Mouse (Mus musculus): Measurements from ENCODE around the gene Cttnbp2nl. TPM values are rescaled to one million over a fixed set of nuclear protein-coding genes. Genes with fewer than 3 reads are reported as not detected.
A peak's percentile ranks its signal among the peaks of the same experiment; 100 is the strongest.

The Cttnbp2nl gene
- polyA plus RNA-seq, 1 experiment from 2014 or later, result 40.1 TPM

DNA sequence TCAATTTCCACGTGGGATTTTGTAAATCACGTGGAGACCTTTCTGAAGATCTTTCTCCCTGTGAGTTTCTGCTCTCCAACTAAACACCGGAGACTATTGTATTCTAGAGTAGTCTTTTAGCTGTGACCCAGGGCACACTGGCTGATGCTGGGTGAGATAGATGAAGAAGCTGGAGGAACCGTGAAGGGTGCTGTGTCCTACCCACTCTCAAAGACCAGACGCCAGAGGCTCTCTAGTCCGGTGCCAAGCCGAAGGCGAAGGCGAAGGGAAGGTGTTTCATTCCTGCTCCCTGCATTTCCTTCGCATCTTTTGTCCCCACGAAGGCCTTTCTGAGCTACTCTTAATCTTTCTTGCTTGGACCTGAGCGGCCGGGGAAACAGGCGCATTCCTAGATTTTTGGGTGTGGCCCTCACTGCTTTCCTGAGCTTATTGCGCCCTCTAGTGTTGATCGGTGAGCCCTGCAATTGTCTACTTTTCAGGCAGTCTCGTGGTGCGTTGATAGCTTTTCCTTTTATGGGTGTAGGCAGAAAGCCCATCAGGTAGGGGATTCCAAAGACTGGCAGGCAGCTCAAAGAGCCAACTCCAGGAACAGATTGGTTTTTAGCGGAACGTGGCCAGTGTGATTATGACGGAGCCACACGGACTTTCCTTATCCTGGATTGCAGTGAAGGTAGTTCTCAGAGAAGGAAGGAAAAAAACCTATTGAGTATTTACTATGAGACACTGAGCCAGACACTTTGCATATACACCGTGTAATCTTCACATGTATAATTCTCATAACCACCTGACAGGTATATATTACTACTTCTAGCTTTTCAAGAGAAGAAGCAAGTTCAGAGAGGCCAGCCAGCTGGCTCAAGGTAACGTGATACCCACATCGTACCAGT lies 5.9 kb upstream of the Cttnbp2nl start:
- H3K9ac ChIP-seq, result peak overlapping the region; percentile 67
- no peaks in the 10 kb centered on the region for H3K27me3 ChIP-seq (replicated peaks)
- H3K36me3 ChIP-seq, result no peaks in the 10 kb centered on the region
- 12% methylated on average over 25 of the region's 25 CpGs for WGBS
- no peaks in the 10 kb centered on the region for H3K9me3 ChIP-seq (replicated peaks)
- H3K27ac ChIP-seq (ENCODE audit: poor library complexity, severe bottlenecking), result 0 out of 2 replicates have a peak overlapping the region, but pooled peaks have one; percentile 10
- ATAC-seq (ENCODE audit: insufficient number of reproducible peaks, low FRiP score), result no peak
- H3K4me2 ChIP-seq, result peak overlapping the region; percentile 67
- peak overlapping the region; percentile 39 for H3K4me3 ChIP-seq
- peaks cover 28% of the 10 kb centered on the region for H3K4me1 ChIP-seq (replicated peaks)

DNA sequence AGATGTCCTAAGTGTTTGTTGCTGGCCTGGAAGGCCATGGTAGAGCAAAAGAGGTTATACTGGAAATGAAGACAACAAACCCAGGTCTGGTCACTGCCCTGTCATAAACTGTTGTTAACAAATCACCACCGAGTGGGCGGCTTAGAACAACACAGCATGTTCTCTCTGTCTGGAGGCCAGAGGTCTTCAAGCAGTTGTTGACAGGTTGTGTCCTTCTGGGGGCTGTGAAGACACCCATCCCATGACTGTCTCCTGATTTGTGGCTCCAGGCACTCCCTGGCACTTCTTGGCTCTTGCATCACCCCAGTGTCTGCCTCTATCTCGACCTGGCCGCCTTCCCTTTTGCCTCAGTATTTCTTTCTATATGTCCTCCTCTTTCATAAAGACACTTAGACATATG lies 2.7 kb upstream of the Cttnbp2nl start:
- H3K36me3 ChIP-seq, result no peaks in the 10 kb centered on the region
- H3K27me3 ChIP-seq (replicated peaks), result no peaks in the 10 kb centered on the region
- WGBS, result 17% methylated on average over 4 of the region's 4 CpGs
- H3K4me2 ChIP-seq, result peak overlapping the region; percentile 81; the same call in 1 of the 2 replicates
- no peak overlapping the region for H3K4me3 ChIP-seq
- H3K27ac ChIP-seq (ENCODE audit: poor library complexity, severe bottlenecking), result peak overlapping the region; percentile 91
- ATAC-seq (ENCODE audit: insufficient number of reproducible peaks, low FRiP score), result no peak
- no peaks in the 10 kb centered on the region for H3K9me3 ChIP-seq (replicated peaks)
- H3K4me1 ChIP-seq (replicated peaks), result peaks cover 37% of the 10 kb centered on the region
- H3K9ac ChIP-seq, result no peak overlapping the region

DNA sequence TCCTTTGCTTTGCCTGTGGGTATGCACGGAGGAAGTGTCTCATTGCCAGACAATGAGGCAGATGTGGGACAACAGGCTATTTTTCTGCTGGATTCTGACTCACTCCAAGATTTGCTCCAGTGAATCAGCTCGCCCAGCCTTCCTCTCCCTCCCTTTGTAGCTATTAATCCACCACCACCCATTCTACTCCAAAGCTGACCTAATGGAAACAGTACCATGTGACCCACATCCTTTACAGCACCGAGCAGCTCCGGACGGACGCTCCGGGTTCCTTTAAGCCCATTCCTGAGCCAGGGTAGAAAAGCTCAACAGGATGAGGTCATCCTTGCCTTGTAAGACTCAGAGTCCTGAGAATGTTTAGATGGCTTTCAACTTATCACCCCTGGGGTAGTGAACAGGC lies 2.0 kb upstream of the Cttnbp2nl start:
- no peak overlapping the region for H3K4me3 ChIP-seq
- ATAC-seq (ENCODE audit: insufficient number of reproducible peaks, low FRiP score), result peak; percentile 82
- no peak overlapping the region for H3K9ac ChIP-seq
- H3K36me3 ChIP-seq, result no peaks in the 10 kb centered on the region
- WGBS, result 16% methylated on average over 7 of the region's 7 CpGs
- H3K4me1 ChIP-seq (replicated peaks), result peaks cover 40% of the 10 kb centered on the region
- peak overlapping the region; percentile 81 for H3K4me2 ChIP-seq
- peak overlapping the region; percentile 91 for H3K27ac ChIP-seq (ENCODE audit: poor library complexity, severe bottlenecking)
- no peaks in the 10 kb centered on the region for H3K9me3 ChIP-seq (replicated peaks)
- H3K27me3 ChIP-seq (replicated peaks), result no peaks in the 10 kb centered on the region

DNA sequence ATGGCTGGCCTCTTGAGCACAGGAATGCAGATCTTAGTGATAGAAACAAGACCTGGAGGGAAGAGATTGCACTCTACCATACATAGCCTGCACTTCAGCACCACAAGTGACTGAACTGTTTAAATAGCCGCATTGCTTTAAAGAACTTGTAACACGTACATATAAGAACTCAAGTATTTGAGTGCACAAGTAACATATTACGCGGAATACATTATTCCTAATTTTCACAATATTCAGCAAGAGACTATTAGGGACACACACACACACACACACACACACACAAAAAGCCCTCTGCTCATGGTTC lies 704 bp upstream of the Cttnbp2nl start:
- no peak for ATAC-seq (ENCODE audit: insufficient number of reproducible peaks, low FRiP score)
- Histone ChIP-seq H3K27me3 (replicated peaks) (no peaks in the 10 kb centered on the region), H3K9me3 (replicated peaks) (no peaks in the 10 kb centered on the region), H3K4me1 (replicated peaks) (peaks cover 49% of the 10 kb centered on the region), H3K4me2 (peak overlapping the region; percentile 81), H3K36me3 (no peaks in the 10 kb centered on the region), H3K4me3 (peak overlapping the region; percentile 72), H3K27ac (ENCODE audit: poor library complexity, severe bottlenecking) (peak overlapping the region; percentile 91), H3K9ac (peak overlapping the region; percentile 73)
- 58% methylated on average over 4 of the region's 4 CpGs for WGBS

DNA sequence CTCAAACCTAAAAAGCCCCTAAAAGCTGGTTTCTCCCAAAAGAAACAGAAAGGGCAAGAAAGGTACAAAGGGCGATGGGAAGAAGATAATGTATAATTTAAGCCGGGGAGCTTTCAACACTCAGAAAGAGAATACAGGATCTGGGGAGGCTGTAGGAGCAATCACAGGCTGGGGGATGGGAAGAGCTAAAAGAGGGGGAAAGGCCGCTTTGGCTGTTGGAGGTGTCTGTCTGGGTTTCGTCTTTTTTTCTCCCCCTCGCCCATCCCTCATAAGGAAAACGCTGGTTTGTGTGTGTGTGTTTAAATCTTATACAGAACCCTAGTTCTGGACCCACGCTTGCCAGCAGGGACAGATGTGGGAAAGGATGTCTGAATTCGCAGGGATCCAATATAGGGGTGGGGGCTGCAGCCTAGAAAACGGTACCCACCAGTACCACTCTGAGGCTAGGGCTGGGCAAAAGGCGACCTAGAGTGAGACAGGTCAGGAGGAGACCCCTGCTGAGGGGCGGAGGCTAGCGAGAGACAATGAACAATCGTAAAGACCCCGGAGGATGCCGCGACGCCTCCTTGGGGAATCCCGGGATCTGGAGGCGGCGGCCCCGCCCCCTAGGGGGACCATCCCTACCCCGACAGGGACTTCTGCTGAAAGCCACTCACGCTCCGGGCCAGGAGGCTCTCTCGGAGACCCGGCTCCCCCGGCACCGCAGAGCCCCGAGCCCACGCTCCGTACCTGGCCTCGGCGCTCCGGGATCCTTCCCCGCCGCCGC lies 592 bp downstream of the Cttnbp2nl start:
- peak overlapping the region; percentile 72 for H3K4me3 ChIP-seq
- peak overlapping the region; percentile 74 for H3K27ac ChIP-seq (ENCODE audit: poor library complexity, severe bottlenecking)
- no peaks in the 10 kb centered on the region for H3K27me3 ChIP-seq (replicated peaks)
- H3K4me2 ChIP-seq, result peak overlapping the region; percentile 81
- ATAC-seq (ENCODE audit: insufficient number of reproducible peaks, low FRiP score), result peak; percentile 34; the same call in 1 of the 2 replicates
- no peaks in the 10 kb centered on the region for H3K36me3 ChIP-seq
- under 1% methylated on average over 37 of the region's 37 CpGs for WGBS
- H3K9ac ChIP-seq, result peak overlapping the region; percentile 85
- no peaks in the 10 kb centered on the region for H3K9me3 ChIP-seq (replicated peaks)
- peaks cover 58% of the 10 kb centered on the region for H3K4me1 ChIP-seq (replicated peaks)

DNA sequence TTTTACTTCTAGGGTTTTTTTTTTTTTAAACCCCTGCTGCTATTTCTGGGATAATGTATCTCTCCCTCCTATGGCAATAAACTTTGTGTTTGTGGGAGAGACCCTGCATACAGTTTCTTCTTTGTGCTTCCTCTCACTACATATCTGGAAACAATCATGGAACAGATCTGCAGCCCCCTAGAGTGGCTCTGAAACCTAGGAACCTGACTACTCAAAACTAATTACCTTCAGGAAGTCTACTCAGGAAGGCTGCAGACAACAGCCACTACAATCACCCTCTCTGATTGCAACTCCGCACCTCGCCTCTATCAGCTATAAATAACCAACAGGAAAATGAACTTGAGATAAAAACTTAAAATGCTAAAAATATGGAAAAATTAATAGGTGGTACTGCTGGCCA lies 1.8 kb downstream of the Cttnbp2nl start:
- 2% methylated on average over 2 of the region's 2 CpGs for WGBS
- ATAC-seq (ENCODE audit: insufficient number of reproducible peaks, low FRiP score), result no peak

DNA sequence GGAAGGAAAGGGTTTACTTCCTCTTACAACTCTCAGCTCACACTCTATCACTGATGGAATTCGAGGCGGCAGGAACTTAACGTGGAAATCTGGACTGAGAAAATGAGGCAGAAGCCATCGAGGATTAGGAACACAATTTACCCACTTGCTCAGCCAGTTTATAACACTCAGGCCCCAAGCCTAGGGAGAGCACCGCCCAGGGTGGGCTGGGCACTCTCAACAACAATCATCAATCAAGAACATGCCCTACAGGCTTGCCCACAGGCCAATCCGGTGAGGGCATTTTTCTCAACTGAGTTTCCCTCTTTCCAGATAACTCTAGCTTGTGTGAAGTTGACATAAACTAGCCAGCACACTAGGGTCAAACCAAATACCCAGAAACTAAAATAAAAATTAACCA lies 3.1 kb downstream of the Cttnbp2nl start:
- ATAC-seq (ENCODE audit: insufficient number of reproducible peaks, low FRiP score), result no peak
- Histone ChIP-seq H3K9me3 (replicated peaks) (no peaks in the 10 kb centered on the region), H3K4me3 (peak overlapping the region; percentile 11), H3K4me1 (replicated peaks) (peaks cover 69% of the 10 kb centered on the region), H3K27ac (ENCODE audit: poor library complexity, severe bottlenecking) (peak overlapping the region; percentile 49; the same call in 1 of the 2 replicates), H3K36me3 (no peaks in the 10 kb centered on the region), H3K27me3 (replicated peaks) (no peaks in the 10 kb centered on the region), H3K4me2 (peak overlapping the region; percentile 57), H3K9ac (no peak overlapping the region)
- WGBS, result 37% methylated on average over 6 of the region's 6 CpGs

More for the DNA sequence above, 1.8 kb downstream of the Cttnbp2nl start:
- no peaks in the 10 kb centered on the region for H3K27me3 ChIP-seq (replicated peaks)
- peak overlapping the region; percentile 85 for H3K9ac ChIP-seq
- no peaks in the 10 kb centered on the region for H3K9me3 ChIP-seq (replicated peaks)
- peak overlapping the region; percentile 72 for H3K4me3 ChIP-seq
- peak overlapping the region; percentile 81 for H3K4me2 ChIP-seq
- H3K36me3 ChIP-seq, result no peaks in the 10 kb centered on the region
- H3K27ac ChIP-seq (ENCODE audit: poor library complexity, severe bottlenecking), result peak overlapping the region; percentile 74
- peaks cover 71% of the 10 kb centered on the region for H3K4me1 ChIP-seq (replicated peaks)

DNA sequence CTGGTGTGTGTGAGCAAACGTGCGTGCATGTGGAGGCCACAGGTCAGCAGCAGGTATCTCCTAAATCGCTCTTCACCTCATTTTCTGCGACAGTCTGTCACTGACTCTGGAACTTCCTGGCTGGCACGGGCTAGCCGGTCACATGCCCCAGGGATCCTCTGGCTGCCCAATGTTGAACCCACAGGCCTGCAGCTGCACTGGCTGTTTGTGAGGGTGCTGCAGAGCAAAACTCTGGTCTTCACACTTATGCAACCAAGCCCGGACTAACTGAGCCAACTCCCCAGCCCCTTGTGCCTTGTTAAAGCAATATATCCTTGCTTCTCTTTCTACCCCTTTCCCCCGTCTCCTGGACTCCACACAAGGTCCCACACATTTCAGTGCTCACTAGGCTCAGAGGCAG lies 5.3 kb downstream of the Cttnbp2nl start:
- Histone ChIP-seq H3K27ac (ENCODE audit: poor library complexity, severe bottlenecking) (peak overlapping the region; percentile 91), H3K4me2 (peak overlapping the region; percentile 63), H3K4me1 (replicated peaks) (peaks cover 73% of the 10 kb centered on the region), H3K4me3 (0 out of 2 replicates have a peak overlapping the region, but pooled peaks have one; percentile 12), H3K9ac (peak overlapping the region; percentile 33), H3K27me3 (replicated peaks) (no peaks in the 10 kb centered on the region), H3K36me3 (no peaks in the 10 kb centered on the region), H3K9me3 (replicated peaks) (no peaks in the 10 kb centered on the region)
- ATAC-seq (ENCODE audit: insufficient number of reproducible peaks, low FRiP score), result no peak
- WGBS, result 16% methylated on average over 8 of the region's 8 CpGs

DNA sequence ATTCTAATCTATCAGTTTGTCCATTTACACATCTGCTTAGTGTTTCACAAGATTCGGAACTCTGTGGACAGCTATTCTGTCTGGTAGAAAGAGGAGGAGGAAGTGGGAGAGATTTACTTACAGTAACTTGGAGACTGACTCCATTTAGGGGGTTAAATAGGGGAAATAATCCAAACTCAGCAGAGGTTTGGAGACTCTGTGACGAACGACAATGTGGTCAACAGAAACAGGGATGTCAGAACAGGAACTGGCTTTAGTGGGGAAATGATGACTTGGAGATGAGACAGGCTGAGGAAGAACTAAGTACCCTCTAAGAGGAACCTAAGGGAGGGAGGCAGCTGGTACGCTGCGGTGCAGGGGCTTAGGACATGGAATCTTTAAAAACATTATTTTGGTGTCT lies 6.1 kb downstream of the Cttnbp2nl start:
- ATAC-seq (ENCODE audit: insufficient number of reproducible peaks, low FRiP score), result no peak
- Histone ChIP-seq H3K9ac (peak overlapping the region; percentile 33), H3K4me2 (peak overlapping the region; percentile 63), H3K27me3 (replicated peaks) (no peaks in the 10 kb centered on the region), H3K36me3 (no peaks in the 10 kb centered on the region), H3K4me1 (replicated peaks) (peaks cover 79% of the 10 kb centered on the region), H3K27ac (ENCODE audit: poor library complexity, severe bottlenecking) (peak overlapping the region; percentile 91), H3K4me3 (0 out of 2 replicates have a peak overlapping the region, but pooled peaks have one; percentile 0), H3K9me3 (replicated peaks) (no peaks in the 10 kb centered on the region)
- WGBS, result 12% methylated on average over 5 of the region's 5 CpGs

DNA sequence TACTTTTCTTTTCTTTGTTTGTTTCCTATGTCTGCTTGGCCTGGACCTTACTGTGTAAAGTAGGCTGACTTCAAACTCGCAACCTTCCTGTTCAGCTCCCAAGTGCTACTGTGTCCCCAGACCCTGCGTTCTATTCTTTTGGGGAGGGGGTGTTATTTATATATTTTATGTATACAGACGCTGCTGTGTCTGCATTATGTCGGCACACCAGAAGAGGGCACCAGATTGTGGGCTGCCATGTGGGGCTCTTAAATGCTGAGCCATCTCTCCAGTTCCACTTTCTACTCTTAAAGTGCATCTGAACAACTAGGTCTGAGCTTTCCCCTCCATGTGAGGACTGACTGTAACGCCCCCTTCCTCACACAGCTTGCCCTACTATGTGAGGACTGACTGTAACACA lies 9.2 kb downstream of the Cttnbp2nl start:
- Histone ChIP-seq H3K4me3 (no peak overlapping the region), H3K36me3 (peaks cover 8% of the 10 kb centered on the region), H3K4me1 (replicated peaks) (peaks cover 88% of the 10 kb centered on the region), H3K27ac (ENCODE audit: poor library complexity, severe bottlenecking) (no peak overlapping the region), H3K9ac (no peak overlapping the region), H3K9me3 (replicated peaks) (no peaks in the 10 kb centered on the region), H3K27me3 (replicated peaks) (no peaks in the 10 kb centered on the region), H3K4me2 (no peak overlapping the region)
- no peak for ATAC-seq (ENCODE audit: insufficient number of reproducible peaks, low FRiP score)
- 86% methylated on average over 5 of the region's 5 CpGs for WGBS

DNA sequence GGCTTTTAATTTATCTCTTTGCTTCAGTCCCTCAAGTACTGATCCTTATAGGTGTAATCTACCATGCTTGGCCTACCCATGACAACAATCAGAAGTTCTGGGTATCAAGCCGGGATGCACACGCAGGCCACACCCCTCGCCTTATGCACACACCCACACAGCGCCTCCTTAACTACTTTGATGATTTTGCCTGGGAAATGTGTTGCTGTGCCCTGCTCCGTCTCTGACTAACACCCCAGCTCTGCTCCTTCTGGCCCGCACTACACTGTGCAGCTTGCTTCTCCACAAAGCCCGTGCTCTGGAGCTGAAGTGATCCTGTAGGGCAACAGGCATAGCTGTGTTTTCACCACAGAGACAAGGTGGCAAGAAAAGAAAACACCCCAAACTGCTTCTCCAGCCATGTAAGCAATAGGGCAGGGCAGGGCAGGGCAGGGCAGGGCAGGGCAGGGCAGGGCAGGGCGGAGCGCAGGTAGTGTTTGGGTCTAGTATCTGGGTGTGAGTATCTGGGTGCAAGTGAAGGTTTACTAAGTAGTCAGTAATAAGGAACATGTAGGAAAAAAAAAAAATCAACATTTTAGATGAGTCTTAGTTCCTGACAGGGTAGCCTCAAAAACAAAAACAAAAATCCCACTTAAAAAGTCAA lies 11.8 kb downstream of the Cttnbp2nl start:
- Histone ChIP-seq H3K36me3 (peaks cover 32% of the 10 kb centered on the region), H3K27ac (ENCODE audit: poor library complexity, severe bottlenecking) (no peak overlapping the region), H3K27me3 (replicated peaks) (no peaks in the 10 kb centered on the region), H3K4me1 (replicated peaks) (peaks cover 75% of the 10 kb centered on the region), H3K9ac (no peak overlapping the region), H3K4me2 (no peak overlapping the region), H3K9me3 (replicated peaks) (no peaks in the 10 kb centered on the region), H3K4me3 (no peak overlapping the region)
- WGBS, result 82% methylated on average over 9 of the region's 9 CpGs
- ATAC-seq (ENCODE audit: insufficient number of reproducible peaks, low FRiP score), result no peak
